Mouse (Mus musculus) neural tube, embryonic 11.5 days (tissue): ENCODE data around the gene Pou3f3. TPM values are rescaled to one million over a fixed set of nuclear protein-coding genes. Genes with fewer than 3 reads are reported as not detected.

Experiments used
- polyA plus RNA-seq: library from polyadenylated mRNA; unstranded; fragments of >200 nt; fragmentation: Nextera tagmentation; extraction: Ambion mirVana; gene quantifications from 2 replicates; pipeline ENCODE4 v1.2.1, GENCODE M21; 2014

Gene Pou3f3
- polyA plus RNA-seq, 1 experiment from 2014 or later = 11.4 TPM

Other genes with a start within 250 kb of the Pou3f3 start
- 54.9 and 58.4 TPM in 2 replicates for gene Mrps9, start 155.5 kb downstream of the Pou3f3 start, polyA plus RNA-seq